Mouse (Mus musculus) embryonic stem cell, embryonic (primary cell): Measurements from ENCODE around the gene 2900011O08Rik.

Experiments
- CTCF ChIA-PET, 4 experiments: fragments of 300-600 bp in 2 of 4; fragments of 350-600 bp in 2 of 4; sonication (Branson Sonifier 250); formaldehyde crosslinking; loops; one replicate each; lab custom pipeline; 2022; ENCODE audit warnings: inconsistent platforms in 2 of 4; lab: Charles Lee
- POLR2A ChIA-PET, 4 experiments: fragments of 300-600 bp in 2 of 4; fragments of 350-600 bp in 2 of 4; sonication (Branson Sonifier 250); formaldehyde crosslinking; loops; one replicate each; lab custom pipeline; 2022; ENCODE audit warnings: antibody characterized with exemption in 4 of 4, inconsistent platforms in 1 of 4; lab: Charles Lee

The 2900011O08Rik gene

GRCm38 (mm10) chr16:14089296-14089695, 102.9 kb downstream of the 2900011O08Rik start:
- ChIA-PET CTCF (interaction anchor here in 1 of 4 experiments (0.6 kb wide), 1 partner anchor 190 kb away, joined by 3 read pairs; no protein-coding TSS in a partner anchor), POLR2A (interaction anchor here in 1 of 4 experiments (2.1 kb wide), 1 partner anchor 14 kb away, joined by 6 read pairs; no protein-coding TSS in a partner anchor)

- ChIA-PET POLR2A (interaction anchor here in 2 of 4 experiments (1.1 to 1.6 kb wide), 3 partner anchors 39 to 192 kb away, joined by 3 to 5 read pairs (median 3); partner anchors contain the start of genes Mpv17l (in 1 of the 2) and Pdxdc1 (in 1 of the 2)), CTCF (no interaction called here)
Measured at GRCm38 (mm10) chr16:14091771-14092170, 105.4 kb downstream of the 2900011O08Rik start.

DNA sequence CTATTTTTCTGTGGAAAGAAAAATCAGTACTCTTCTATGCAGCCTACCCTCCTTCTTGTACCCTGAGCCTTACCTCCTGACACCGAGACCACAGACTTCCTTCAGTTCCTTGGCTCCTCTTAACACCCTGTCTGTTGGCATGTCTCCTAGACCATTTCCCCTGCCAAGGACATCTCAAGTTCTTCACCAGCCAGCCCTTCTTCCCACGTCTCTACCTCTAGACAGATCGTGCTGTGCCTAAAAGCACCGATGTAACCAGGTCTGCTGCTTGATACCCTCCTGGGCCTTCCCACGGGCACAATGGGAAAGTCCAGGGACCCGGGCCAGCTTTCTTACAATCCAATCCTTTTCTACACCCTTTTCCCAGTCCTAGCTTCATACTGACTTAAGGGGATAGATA, 119.5 kb downstream of the 2900011O08Rik start:
- CTCF ChIA-PET = no interaction called here
- POLR2A ChIA-PET = interaction anchor here in 2 of 4 experiments (0.9 to 6.2 kb wide), 6 partner anchors 9 to 203 kb away, joined by 3 to 33 read pairs (median 4); partner anchors contain the start of genes Mpv17l (in 1 of the 2) and Pdxdc1 (in 1 of the 2)

DNA sequence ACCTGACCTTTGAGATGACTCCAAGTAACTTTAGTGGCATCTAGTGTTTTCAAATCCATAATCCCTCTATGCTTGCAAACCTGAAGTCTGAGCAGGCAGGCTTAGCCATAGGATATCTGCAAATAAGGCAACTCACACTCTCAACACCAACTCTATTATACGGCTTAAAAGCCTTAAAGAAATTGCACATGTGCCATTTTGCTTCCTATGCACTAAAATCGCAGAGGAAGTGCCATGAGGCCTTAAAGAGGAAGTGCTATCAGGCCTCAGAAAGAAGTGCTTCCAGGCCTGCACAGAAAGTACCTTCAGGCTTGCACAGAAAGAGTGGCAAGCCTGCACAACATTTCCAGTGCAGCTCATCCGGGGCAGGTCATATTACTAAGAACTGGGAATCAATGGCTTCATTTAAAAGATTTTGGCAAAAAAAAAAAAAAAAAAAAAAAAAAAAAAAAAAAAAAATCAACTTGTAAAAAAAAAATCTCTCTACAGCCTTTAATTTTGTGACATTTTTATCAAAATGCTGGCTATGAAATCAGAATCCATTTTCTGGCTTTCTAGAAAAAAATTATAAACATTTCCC, 123.3 kb downstream of the 2900011O08Rik start:
- CTCF ChIA-PET = interaction anchor here in 1 of 4 experiments (0.6 kb wide), 1 partner anchor 39 kb away, joined by 3 read pairs; no protein-coding TSS in a partner anchor
- POLR2A ChIA-PET = no interaction called here

- POLR2A ChIA-PET = interaction anchor here in 1 of 4 experiments (1.9 kb wide), 1 partner anchor 13 kb away, joined by 8 read pairs; no protein-coding TSS in a partner anchor
- CTCF ChIA-PET = no interaction called here
Measured at GRCm38 (mm10) chr16:14110922-14111321, 124.5 kb downstream of the 2900011O08Rik start.

GRCm38 (mm10) chr16:14112133-14112532, 125.7 kb downstream of the 2900011O08Rik start:
- POLR2A ChIA-PET = interaction anchor here in 2 of 4 experiments (0.5 to 3.7 kb wide), 3 partner anchors 11 to 12 kb away, joined by 3 to 10 read pairs (median 8); no protein-coding TSS in a partner anchor
- CTCF ChIA-PET = interaction anchor here in 2 of 4 experiments (1.0 to 1.4 kb wide), 2 partner anchors 10 to 209 kb away, joined by 3 to 4 read pairs; partner anchors contain the start of genes Mpv17l (in 1 of the 2) and Pdxdc1 (in 1 of the 2)

- ChIA-PET CTCF (interaction anchor here in 2 of 4 experiments (1.0 to 1.4 kb wide), 2 partner anchors 10 to 210 kb away, joined by 3 to 4 read pairs; partner anchors contain the start of genes Mpv17l (in 1 of the 2) and Pdxdc1 (in 1 of the 2)), POLR2A (interaction anchor here in 2 of 4 experiments (0.5 to 3.7 kb wide), 2 partner anchors 11 kb away, joined by 3 to 10 read pairs; no protein-coding TSS in a partner anchor)
Measured at GRCm38 (mm10) chr16:14112742-14113141, 126.3 kb downstream of the 2900011O08Rik start.

DNA sequence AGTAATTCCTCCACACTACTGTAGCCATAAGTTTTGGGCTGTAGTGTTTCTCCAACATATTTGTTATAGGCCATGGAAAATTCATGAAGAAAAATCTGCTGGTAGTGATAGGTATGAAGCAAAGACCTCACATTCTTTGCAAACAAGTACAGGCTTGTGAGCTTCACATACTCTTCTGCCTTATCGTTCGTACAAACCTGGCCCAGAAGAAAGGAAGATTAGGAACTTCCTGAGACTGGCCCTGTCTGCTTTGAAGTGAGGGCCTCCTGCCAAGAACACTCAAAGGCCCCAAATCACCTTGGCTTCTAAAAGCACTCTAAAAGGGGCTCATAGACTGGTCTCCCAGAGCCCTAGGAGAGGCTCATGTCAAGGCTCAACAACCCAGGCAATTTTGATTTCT, 130.9 kb downstream of the 2900011O08Rik start:
- ChIA-PET POLR2A (interaction anchor here in 1 of 4 experiments (0.9 to 1.9 kb wide), 3 partner anchors 11 to 73 kb away, joined by 3 to 6 read pairs (median 3); no protein-coding TSS in a partner anchor), CTCF (no interaction called here)

- ChIA-PET CTCF (no interaction called here), POLR2A (interaction anchor here in 1 of 4 experiments (2.0 kb wide), 1 partner anchor 24 kb away, joined by 6 read pairs; no protein-coding TSS in a partner anchor)
Measured at GRCm38 (mm10) chr16:14120941-14121340, 134.5 kb downstream of the 2900011O08Rik start.

GRCm38 (mm10) chr16:14121563-14121962, 135.2 kb downstream of the 2900011O08Rik start:
- ChIA-PET POLR2A (interaction anchor here in 1 of 4 experiments (1.9 kb wide), 1 partner anchor 33 kb away, joined by 4 read pairs; no protein-coding TSS in a partner anchor), CTCF (no interaction called here)

GRCm38 (mm10) chr16:14122586-14122985, 136.2 kb downstream of the 2900011O08Rik start:
- ChIA-PET POLR2A (interaction anchor here (0.5 to 4.4 kb wide), 19 partner anchors 9 to 881 kb away, joined by 3 to 66 read pairs (median 10); partner anchors contain the start of genes Mpv17l (in 2 of the 4), Pdxdc1 (in 2 of the 4), 2900011O08Rik (in 1 of the 4) and Ifitm7 (in 1 of the 4)), CTCF (interaction anchor here in 2 of 4 experiments (1.2 to 1.9 kb wide), 3 partner anchors 10 to 220 kb away, joined by 3 to 6 read pairs (median 4); partner anchors contain the start of genes Mpv17l (in 1 of the 2) and Pdxdc1 (in 1 of the 2))

GRCm38 (mm10) chr16:14123901-14124300, 137.5 kb downstream of the 2900011O08Rik start:
- ChIA-PET POLR2A (interaction anchor here in 3 of 4 experiments (0.6 to 4.4 kb wide), 72 partner anchors 8 to 452 kb away, joined by 3 to 66 read pairs (median 4); partner anchors contain the start of genes Mpv17l (in 3 of the 3), Pdxdc1 (in 3 of the 3), 2900011O08Rik (in 2 of the 3) and 3110001I22Rik (in 2 of the 3)), CTCF (interaction anchor here (0.6 to 1.9 kb wide), 14 partner anchors 8 to 303 kb away, joined by 3 to 8 read pairs (median 3); partner anchors contain the start of genes Mpv17l (in 3 of the 4), Pdxdc1 (in 3 of the 4), 2900011O08Rik (in 1 of the 4) and Ifitm7 (in 1 of the 4))

GRCm38 (mm10) chr16:14124709-14125108, 138.3 kb downstream of the 2900011O08Rik start:
- ChIA-PET CTCF (interaction anchor here in 3 of 4 experiments (0.6 to 1.9 kb wide), 6 partner anchors 8 to 222 kb away, joined by 3 to 8 read pairs (median 4); partner anchors contain the start of genes Mpv17l (in 2 of the 3) and Pdxdc1 (in 2 of the 3)), POLR2A (interaction anchor here in 3 of 4 experiments (0.6 to 4.4 kb wide), 42 partner anchors 9 to 453 kb away, joined by 3 to 66 read pairs (median 5); partner anchors contain the start of genes 3110001I22Rik (in 2 of the 3), Marf1 (in 2 of the 3), Mpv17l (in 2 of the 3) and Nde1 (in 2 of the 3))

GRCm38 (mm10) chr16:14125253-14125652, 138.8 kb downstream of the 2900011O08Rik start:
- CTCF ChIA-PET = interaction anchor here in 2 of 4 experiments (0.6 to 1.3 kb wide), 2 partner anchors 33 to 222 kb away, joined by 4 to 7 read pairs; partner anchors contain the start of genes Mpv17l (in 1 of the 2) and Pdxdc1 (in 1 of the 2)

DNA sequence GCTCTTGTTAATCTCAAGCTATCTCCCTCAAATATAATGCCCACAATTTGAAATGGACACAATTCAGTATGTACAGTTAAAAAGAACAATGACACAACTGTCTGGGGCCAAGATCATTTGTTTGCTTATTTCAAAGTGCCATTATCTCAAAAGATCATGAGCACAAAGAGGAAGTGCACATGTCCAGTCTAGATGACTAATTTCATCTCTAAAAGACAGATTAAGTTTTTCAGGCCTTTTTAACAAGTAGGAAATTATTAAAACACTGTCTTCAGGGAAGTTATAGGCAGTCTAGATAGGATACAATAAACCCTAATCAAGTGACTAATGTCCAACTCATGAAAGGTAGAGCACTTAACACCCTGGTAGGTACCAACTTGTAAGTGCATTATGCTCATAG, 142.6 kb downstream of the 2900011O08Rik start:
- CTCF ChIA-PET = no interaction called here
- POLR2A ChIA-PET = interaction anchor here in 1 of 4 experiments (0.9 to 3.3 kb wide), 3 partner anchors 13 to 30 kb away, joined by 3 to 17 read pairs (median 10); no protein-coding TSS in a partner anchor

More at GRCm38 (mm10) chr16:14125253-14125652, 138.8 kb downstream of the 2900011O08Rik start:
- POLR2A ChIA-PET = interaction anchor here in 2 of 4 experiments (0.9 to 4.4 kb wide), 14 partner anchors 9 to 345 kb away, joined by 3 to 66 read pairs (median 5); partner anchors contain the start of genes Marf1 (in 1 of the 2), Mpv17l (in 1 of the 2), Nde1 (in 1 of the 2) and Pdxdc1 (in 1 of the 2)

- CTCF ChIA-PET = interaction anchor here in 1 of 4 experiments (0.6 kb wide), 1 partner anchor 493 kb away, joined by 3 read pairs; no protein-coding TSS in a partner anchor
- POLR2A ChIA-PET = interaction anchor here in 2 of 4 experiments (1.0 to 3.3 kb wide), 4 partner anchors 14 to 297 kb away, joined by 3 to 17 read pairs (median 3); no protein-coding TSS in a partner anchor
Measured at GRCm38 (mm10) chr16:14130796-14131195, 144.4 kb downstream of the 2900011O08Rik start.

GRCm38 (mm10) chr16:14131376-14131775, 145.0 kb downstream of the 2900011O08Rik start:
- POLR2A ChIA-PET = interaction anchor here in 2 of 4 experiments (1.1 to 3.3 kb wide), 6 partner anchors 8 to 46 kb away, joined by 3 to 17 read pairs (median 4); no protein-coding TSS in a partner anchor
- CTCF ChIA-PET = interaction anchor here in 2 of 4 experiments (0.6 to 1.4 kb wide), 3 partner anchors 8 to 494 kb away, joined by 3 to 4 read pairs (median 3); no protein-coding TSS in a partner anchor
